Mouse (Mus musculus): ENCODE measurements around the gene Samt3. TPM values are rescaled to one million over a fixed set of nuclear protein-coding genes. Genes with fewer than 3 reads are reported as not detected.

Samt3 gene
- not detected in 2 replicates for polyA plus RNA-seq (2012; rRNA removed)

- DNase-seq (ENCODE audit: extremely low spot score in 1 of 2, low spot score in 1 of 2), result no peak
Observed at GRCm38 (mm10) chrX:86043899-86044298, at the start of gene Samt3. TSS of gene Samt3 (plus strand) at chrX:86044199.

- DNase-seq (ENCODE audit: extremely low spot score in 1 of 2, low spot score in 1 of 2), result no peak
Observed at GRCm38 (mm10) chrX:86016591-86016990, 27.4 kb upstream of the Samt3 start.

GRCm38 (mm10) chrX:86088672-86089071, 44.7 kb downstream of the Samt3 start:
- no peak for DNase-seq (ENCODE audit: extremely low spot score in 1 of 2, low spot score in 1 of 2)

Other genes with a start within 250 kb of the Samt3 start
- 0.15 and 0.16 TPM in 2 replicates for gene 5430427O19Rik, start 173.8 kb upstream of the Samt3 start, polyA plus RNA-seq (2012; rRNA removed)
- 0.04 TPM in 1 of 2 replicates, not detected in the other for gene Nr0b1, start 147.6 kb downstream of the Samt3 start, polyA plus RNA-seq (2012; rRNA removed)